In genomic region chrX:129547606-129548005, GRCm38 (mm10) we compare ENCODE assay signal across 20 mouse cellular contexts.
DNase-seq lines count a peak whose midpoint lies in the region; ATAC-seq and TF ChIP-seq lines count a peak whose summit lies in the region.
"Had no signal": no experiment of that assay in that cellular context is flagged by ENCODE, and none has a peak within 500 bp of the region (broad histone marks: within the 10 kb centered on the region; RNA-seq: fewer than 3 reads in every experiment).

No protein-coding gene starts in this region.

- no peak overlapping the region for H3K4me2 ChIP-seq in heart, postnatal 0 days (ENCODE audit: low read depth, low read length)
- no peak overlapping the region for H3K4me2 ChIP-seq in midbrain, embryonic 14.5 days (ENCODE audit: low read length)
- no peak overlapping the region for H3K4me2 ChIP-seq in midbrain, embryonic 13.5 days (replicated peaks)
- H3K4me2 ChIP-seq: embryonic facial prominence, embryonic 12.5 days; heart, embryonic 15.5 days; intestine, embryonic 15.5 days; liver, embryonic 13.5 days; midbrain, embryonic 12.5 days; neural tube, embryonic 12.5 days; stomach, embryonic 15.5 days had no signal

- H3K4me1 ChIP-seq in heart, postnatal 0 days (ENCODE audit: control insufficient read depth, insufficient read depth): no peaks in the 10 kb centered on the region
- no peaks in the 10 kb centered on the region for H3K4me1 ChIP-seq in heart, embryonic 10.5 days
- no peaks in the 10 kb centered on the region for H3K4me1 ChIP-seq in midbrain, embryonic 14.5 days (ENCODE audit: control insufficient read depth, insufficient read depth, low read length)
- no peaks in the 10 kb centered on the region for H3K4me1 ChIP-seq in midbrain, embryonic 13.5 days (replicated peaks)
- H3K4me1 ChIP-seq: embryonic facial prominence, embryonic 12.5 days; forebrain, embryonic 10.5 days; heart, embryonic 15.5 days; intestine, embryonic 15.5 days; liver, embryonic 13.5 days; midbrain, embryonic 12.5 days; neural tube, embryonic 12.5 days; stomach, embryonic 15.5 days had no signal

- no peak overlapping the region for H3K4me3 ChIP-seq in heart, postnatal 0 days (ENCODE audit: low read depth, low read length)
- H3K4me3 ChIP-seq in heart, embryonic 10.5 days: no peak overlapping the region
- no peak overlapping the region for H3K4me3 ChIP-seq in midbrain, embryonic 14.5 days (replicated peaks; ENCODE audit: low read depth, low read length)
- H3K4me3 ChIP-seq in midbrain, embryonic 13.5 days (replicated peaks): no peak overlapping the region
- H3K4me3 ChIP-seq: embryonic facial prominence, embryonic 12.5 days; forebrain, embryonic 10.5 days; heart, embryonic 15.5 days; intestine, embryonic 15.5 days; liver, embryonic 13.5 days; midbrain, embryonic 12.5 days; neural tube, embryonic 12.5 days; stomach, embryonic 15.5 days had no signal

- H3K9ac ChIP-seq in heart, postnatal 0 days (replicated peaks; ENCODE audit: low read depth, low read length): no peak overlapping the region
- H3K9ac ChIP-seq in midbrain, embryonic 14.5 days (replicated peaks; ENCODE audit: low read length): no peak overlapping the region
- no peak overlapping the region for H3K9ac ChIP-seq in midbrain, embryonic 13.5 days (replicated peaks)
- H3K9ac ChIP-seq: embryonic facial prominence, embryonic 12.5 days; heart, embryonic 15.5 days; intestine, embryonic 15.5 days; liver, embryonic 13.5 days; midbrain, embryonic 12.5 days; neural tube, embryonic 12.5 days; stomach, embryonic 15.5 days had no signal

- no peaks in the 10 kb centered on the region for H3K27me3 ChIP-seq in heart, postnatal 0 days (ENCODE audit: control insufficient read depth, insufficient read depth, low read length)
- H3K27me3 ChIP-seq in heart, embryonic 10.5 days (ENCODE audit: insufficient read depth, poor library complexity, severe bottlenecking): no peaks in the 10 kb centered on the region
- H3K27me3 ChIP-seq in midbrain, embryonic 14.5 days (ENCODE audit: control insufficient read depth, insufficient read depth, low read length): no peaks in the 10 kb centered on the region
- no peaks in the 10 kb centered on the region for H3K27me3 ChIP-seq in midbrain, embryonic 13.5 days
- H3K27me3 ChIP-seq: embryonic facial prominence, embryonic 12.5 days; heart, embryonic 15.5 days; intestine, embryonic 15.5 days; liver, embryonic 13.5 days; midbrain, embryonic 12.5 days; neural tube, embryonic 12.5 days; stomach, embryonic 15.5 days had no signal

- H3K36me3 ChIP-seq in heart, postnatal 0 days (replicated peaks; ENCODE audit: control insufficient read depth, insufficient read depth, low read length): no peaks in the 10 kb centered on the region
- H3K36me3 ChIP-seq in heart, embryonic 10.5 days: no peaks in the 10 kb centered on the region
- H3K36me3 ChIP-seq in midbrain, embryonic 14.5 days (ENCODE audit: control insufficient read depth, insufficient read depth, low read length): no peaks in the 10 kb centered on the region
- no peaks in the 10 kb centered on the region for H3K36me3 ChIP-seq in midbrain, embryonic 13.5 days
- H3K36me3 ChIP-seq: embryonic facial prominence, embryonic 12.5 days; forebrain, embryonic 10.5 days; heart, embryonic 15.5 days; intestine, embryonic 15.5 days; liver, embryonic 13.5 days; midbrain, embryonic 12.5 days; neural tube, embryonic 12.5 days; stomach, embryonic 15.5 days had no signal

- ATAC-seq in heart, postnatal 0 days (ENCODE audit: insufficient read depth, low read depth): no peak
- no peak for ATAC-seq in midbrain, embryonic 14.5 days (ENCODE audit: low FRiP score, low TSS enrichment)
- no peak for ATAC-seq in midbrain, embryonic 13.5 days
- 0 out of 2 replicates have a peak, but pooled peaks have one; percentile 42 for ATAC-seq in megakaryocyte progenitor cell, adult 5-6 weeks (replicated peaks; ENCODE audit: poor library complexity)
- ATAC-seq: intestine, embryonic 15.5 days had no signal

- no peak for DNase-seq in heart, postnatal 0 days (ENCODE audit: low spot score)
- DNase-seq in heart, embryonic 10.5 days (ENCODE audit: low spot score): no peak
- DNase-seq in midbrain, embryonic 14.5 days: peak; percentile 3
- DNase-seq in NIH3T3 (ENCODE audit: low read depth): peak; percentile 18
- no peak for DNase-seq in right cerebral cortex, postnatal 25 days
- DNase-seq: adrenal gland, postnatal 14 days; cerebellum, adult 9-11 months; layer of hippocampus, adult 9-11 months; liver, embryonic 13.5 days; lung, postnatal 14 days; right cerebral cortex, postnatal 4 days had no signal

- no peak for TF ChIP-seq EP300 in heart, postnatal 0 days (IDR thresholded peaks at IDR 0.05; ENCODE audit: low read depth)

- no peaks in the 10 kb centered on the region for H3K9me3 ChIP-seq in heart, postnatal 0 days (replicated peaks; ENCODE audit: control insufficient read depth, low read length)
- no peaks in the 10 kb centered on the region for H3K9me3 ChIP-seq in heart, embryonic 10.5 days
- no peaks in the 10 kb centered on the region for H3K9me3 ChIP-seq in midbrain, embryonic 14.5 days (ENCODE audit: control insufficient read depth, low read length)
- no peaks in the 10 kb centered on the region for H3K9me3 ChIP-seq in midbrain, embryonic 13.5 days
- H3K9me3 ChIP-seq: embryonic facial prominence, embryonic 12.5 days; forebrain, embryonic 10.5 days; heart, embryonic 15.5 days; intestine, embryonic 15.5 days; liver, embryonic 13.5 days; midbrain, embryonic 12.5 days; neural tube, embryonic 12.5 days; stomach, embryonic 15.5 days had no signal

- TF ChIP-seq CTCF in heart, postnatal 0 days (IDR thresholded peaks at IDR 0.05; ENCODE audit: low read depth): peak; percentile 19; the same call in 1 of the 2 replicates

- 85% methylated on average over 2 of the region's 2 CpGs for WGBS in heart, postnatal 0 days
- WGBS in heart, embryonic 10.5 days: 73% methylated on average over 2 of the region's 2 CpGs
- WGBS in midbrain, embryonic 14.5 days: 84% methylated on average over 2 of the region's 2 CpGs
- 85% methylated on average over 2 of the region's 2 CpGs for WGBS in midbrain, embryonic 13.5 days

- H3K27ac ChIP-seq in heart, postnatal 0 days (ENCODE audit: low read depth): no peak overlapping the region
- H3K27ac ChIP-seq in heart, embryonic 10.5 days: no peak overlapping the region
- no peak overlapping the region for H3K27ac ChIP-seq in midbrain, embryonic 14.5 days (replicated peaks; ENCODE audit: low read depth, low read length)
- no peak overlapping the region for H3K27ac ChIP-seq in midbrain, embryonic 13.5 days
- H3K27ac ChIP-seq: embryonic facial prominence, embryonic 12.5 days; forebrain, embryonic 10.5 days; heart, embryonic 15.5 days; intestine, embryonic 15.5 days; liver, embryonic 13.5 days; midbrain, embryonic 12.5 days; neural tube, embryonic 12.5 days; stomach, embryonic 15.5 days had no signal

Comparison
In these comparisons a context has a peak if more than half of its experiments do, and no peak if none do; other contexts are left out.
1. DNase-seq: peak in midbrain, embryonic 14.5 days (single experiment) and NIH3T3 (single experiment); none in heart, postnatal 0 days (single experiment), heart, embryonic 10.5 days (single experiment) and right cerebral cortex, postnatal 25 days (single experiment).